Mouse (Mus musculus): ENCODE results near the gene Fam131c. TPM values are rescaled to one million over a fixed set of nuclear protein-coding genes. Genes with fewer than 3 reads are reported as not detected.
A peak's percentile ranks its signal among the peaks of the same experiment; 100 is the strongest.

Gene Fam131c
- total RNA-seq (2021) = 1 to 10 TPM; 1.8 to 2.7 TPM
- long read RNA-seq, experiment 1, partial matches to known transcripts = 0 of 4 reads
- long read RNA-seq, experiment 1, other reads (novel, unspliced or antisense) = 1 of 4 reads
- long read RNA-seq, experiment 2, partial matches to known transcripts = 0 of 4 reads
- long read RNA-seq, experiment 2, other reads (novel, unspliced or antisense) = 0 of 4 reads

- peak; percentile 63 to 80 for DNase-seq
Observed at GRCm38 (mm10) chr4:141367997-141368791, at the start of gene Fam131c. Fam131c (plus strand) TSS chr4:141368220.

- no peak for DNase-seq
Observed at GRCm38 (mm10) chr4:141322526-141322925, 45.5 kb upstream of the Fam131c start.

DNA sequence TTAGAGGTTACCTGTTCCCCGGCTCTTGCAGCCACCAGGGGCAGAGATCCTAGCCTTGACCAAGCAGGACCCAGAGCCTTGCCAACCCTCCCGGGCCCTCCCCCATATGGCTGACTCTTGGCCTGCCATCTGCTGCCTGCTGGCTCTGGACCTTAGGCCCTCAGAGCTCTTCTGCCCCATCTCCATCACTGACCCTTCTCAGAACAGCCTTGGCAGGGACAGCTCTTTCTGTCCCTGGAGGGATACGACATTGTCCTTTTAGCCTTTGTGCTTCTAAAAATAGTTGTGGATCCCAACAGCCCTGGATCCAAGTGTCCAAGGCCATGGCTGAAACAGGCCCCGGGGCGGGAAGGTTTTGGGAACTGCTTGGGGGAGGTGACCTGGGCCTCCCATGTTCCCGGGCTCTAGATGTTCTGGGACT lies 43.2 kb upstream of the Fam131c start:
- peak; percentile 64 to 80 for DNase-seq

- DNase-seq = peak; percentile 36 to 50
Observed at GRCm38 (mm10) chr4:141325636-141326035, 42.4 kb upstream of the Fam131c start.

DNA sequence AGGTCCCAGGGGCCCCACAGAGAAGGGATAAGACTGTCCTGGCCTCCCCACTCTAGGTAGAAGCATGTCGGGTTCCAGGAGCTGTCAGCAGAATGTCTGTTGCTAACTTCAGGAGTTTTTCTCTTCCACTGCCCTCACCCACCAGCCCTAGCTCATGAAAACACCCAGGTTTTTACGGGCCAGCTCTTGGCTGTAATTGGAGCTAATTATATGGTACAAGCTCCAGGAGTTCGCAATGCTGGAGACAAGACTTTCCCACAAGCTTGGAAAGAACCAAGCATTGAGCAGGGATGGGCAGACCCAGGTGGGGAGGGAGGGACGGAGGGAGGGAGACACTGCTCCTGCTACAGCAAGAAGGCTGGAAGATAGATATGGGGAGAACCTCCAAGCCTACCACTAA lies 40.9 kb upstream of the Fam131c start:
- no peak for DNase-seq

- DNase-seq = no peak
Observed at GRCm38 (mm10) chr4:141328742-141329141, 39.3 kb upstream of the Fam131c start.

- no peak for DNase-seq
Observed at GRCm38 (mm10) chr4:141329968-141330367, 38.1 kb upstream of the Fam131c start.

- no peak for DNase-seq
Observed at GRCm38 (mm10) chr4:141331446-141331845, 36.6 kb upstream of the Fam131c start.

- peak in 1 of 2 experiments; percentile 27 for DNase-seq
Observed at GRCm38 (mm10) chr4:141332258-141332657, 35.8 kb upstream of the Fam131c start.

DNA sequence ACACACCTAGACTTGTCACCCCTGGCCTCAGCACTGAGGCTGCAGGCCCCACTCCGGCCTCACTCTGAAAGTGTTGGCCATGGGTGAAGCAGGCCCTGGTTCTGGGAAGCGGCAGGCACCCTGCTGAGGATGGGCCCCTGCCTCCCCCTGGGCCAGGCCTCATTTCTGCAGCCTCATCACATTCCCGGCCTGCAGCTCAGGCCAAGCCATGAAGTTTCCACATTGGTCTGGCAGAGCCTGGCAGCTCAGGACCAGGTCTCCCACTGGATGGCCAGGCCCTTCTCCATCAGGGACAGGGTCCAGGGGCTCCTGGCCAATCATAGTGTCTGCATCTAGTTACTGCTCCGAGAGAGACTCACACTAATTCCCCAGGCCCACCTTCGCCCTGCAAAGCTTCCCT lies 33.3 kb upstream of the Fam131c start:
- no peak for DNase-seq

DNA sequence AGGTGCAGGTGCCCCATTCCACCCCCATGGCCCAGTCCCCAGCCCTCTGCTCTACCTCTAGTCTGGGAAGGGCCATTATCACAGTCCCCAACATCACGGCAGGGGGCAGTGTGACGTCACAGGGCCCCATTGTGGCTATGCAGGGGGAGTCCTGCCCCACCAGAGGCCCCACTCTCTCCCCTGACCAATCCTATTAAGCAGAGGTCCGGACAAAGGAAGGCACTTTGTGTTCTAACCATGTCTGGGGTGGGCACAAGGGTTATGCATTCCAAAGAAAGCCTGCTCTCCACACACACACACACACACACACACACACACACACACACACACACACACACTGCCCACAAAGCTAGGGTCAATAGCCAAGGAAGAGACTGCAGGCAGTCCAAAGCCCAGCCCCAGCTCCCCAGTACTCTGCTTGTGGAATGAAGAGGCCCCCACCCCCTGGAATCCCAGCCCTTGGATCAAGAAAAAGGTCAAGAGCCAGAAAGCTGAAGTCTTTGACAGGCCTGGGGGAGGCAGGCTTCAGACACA lies 32.7 kb upstream of the Fam131c start:
- DNase-seq = no peak

DNA sequence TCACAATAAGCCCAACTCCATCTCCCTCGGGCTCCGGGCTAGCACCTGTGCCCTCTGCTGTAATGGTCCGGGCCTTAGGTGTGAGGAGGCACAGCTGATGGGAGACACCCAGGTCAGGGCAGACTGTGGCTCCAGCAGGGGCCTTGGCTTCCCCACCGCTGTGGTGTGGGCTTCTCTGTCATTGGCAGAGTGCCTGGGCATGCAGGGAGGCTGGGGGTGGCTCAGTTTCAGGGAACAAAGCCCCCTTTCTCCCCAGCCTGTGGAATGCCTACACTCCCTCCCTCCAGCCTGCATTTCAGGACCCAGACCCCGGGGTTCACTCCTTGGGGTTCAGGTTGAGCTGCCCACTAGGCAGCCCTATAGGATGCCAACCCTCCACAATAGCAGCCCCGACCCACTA lies 31.8 kb upstream of the Fam131c start:
- no peak for DNase-seq

- DNase-seq = no peak
Observed at GRCm38 (mm10) chr4:141337986-141338385, 30.0 kb upstream of the Fam131c start.

DNA sequence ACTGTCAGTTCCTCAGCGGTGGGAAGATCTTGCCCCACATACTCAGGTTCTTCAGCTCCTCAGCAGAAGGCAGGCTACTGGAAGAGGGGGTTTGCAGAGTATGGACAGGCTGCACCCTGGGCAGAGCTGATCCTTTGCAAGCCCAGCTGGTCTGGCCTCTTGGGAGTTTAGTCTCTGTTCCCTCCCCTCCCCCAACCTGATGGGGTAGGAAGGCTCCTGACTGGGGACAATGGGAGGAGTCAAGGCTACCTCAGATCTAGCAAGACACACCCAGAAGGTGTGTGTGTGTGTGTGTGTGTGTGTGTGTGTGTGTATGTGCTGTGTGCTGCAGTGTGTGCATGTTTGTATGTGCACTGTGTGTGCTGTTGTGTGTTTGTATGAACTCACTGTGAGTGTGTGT lies 29.2 kb upstream of the Fam131c start:
- no peak for DNase-seq

GRCm38 (mm10) chr4:141341477-141341876 lies 26.5 kb upstream of the Fam131c start:
- DNase-seq = no peak

- no peak for DNase-seq
Observed at GRCm38 (mm10) chr4:141343515-141343914, 24.5 kb upstream of the Fam131c start.

GRCm38 (mm10) chr4:141345219-141345618 lies 22.8 kb upstream of the Fam131c start:
- no peak for DNase-seq

- DNase-seq = peak in 1 of 2 experiments; percentile 47
Observed at GRCm38 (mm10) chr4:141347365-141347797, 20.6 kb upstream of the Fam131c start.

DNA sequence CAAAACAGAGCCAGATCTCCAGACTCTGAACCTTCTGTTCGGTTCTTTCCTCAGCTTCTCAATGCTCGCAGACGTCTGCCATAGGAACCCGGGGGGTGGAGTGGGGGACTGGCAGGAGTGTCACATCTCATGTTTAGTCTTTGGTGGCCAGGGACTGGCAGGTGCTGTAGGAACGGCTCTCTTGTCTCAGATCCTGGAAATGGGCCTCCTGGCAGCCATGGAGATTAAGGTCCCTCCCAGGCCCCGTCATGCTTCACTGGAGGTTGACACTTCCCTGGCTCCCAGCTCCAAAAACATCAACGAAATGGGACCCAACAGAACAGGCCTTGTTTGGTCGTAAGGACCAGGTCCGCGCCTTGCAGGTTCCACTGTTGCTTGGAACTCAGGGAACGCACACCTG lies 19.4 kb upstream of the Fam131c start:
- DNase-seq = no peak

DNA sequence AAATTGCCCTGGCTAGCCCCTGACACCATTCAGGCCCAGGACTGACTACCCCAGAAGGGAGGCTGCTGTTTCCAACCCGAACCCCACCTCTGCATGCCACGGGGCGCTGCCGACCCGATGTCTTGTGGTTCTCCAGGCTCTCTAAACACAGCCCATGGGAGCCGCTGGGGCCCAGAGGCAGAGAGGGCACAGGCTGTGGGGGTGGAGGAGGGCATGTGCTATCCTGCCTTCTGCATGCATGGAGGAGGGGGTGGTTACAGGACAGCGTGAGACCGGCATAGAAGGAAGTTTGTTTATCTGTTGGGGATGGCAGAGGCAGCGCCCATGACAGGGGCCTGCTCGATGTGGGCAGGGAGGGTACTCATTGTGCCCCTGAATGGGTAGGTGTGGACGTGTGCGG lies 18.0 kb upstream of the Fam131c start:
- no peak for DNase-seq

DNA sequence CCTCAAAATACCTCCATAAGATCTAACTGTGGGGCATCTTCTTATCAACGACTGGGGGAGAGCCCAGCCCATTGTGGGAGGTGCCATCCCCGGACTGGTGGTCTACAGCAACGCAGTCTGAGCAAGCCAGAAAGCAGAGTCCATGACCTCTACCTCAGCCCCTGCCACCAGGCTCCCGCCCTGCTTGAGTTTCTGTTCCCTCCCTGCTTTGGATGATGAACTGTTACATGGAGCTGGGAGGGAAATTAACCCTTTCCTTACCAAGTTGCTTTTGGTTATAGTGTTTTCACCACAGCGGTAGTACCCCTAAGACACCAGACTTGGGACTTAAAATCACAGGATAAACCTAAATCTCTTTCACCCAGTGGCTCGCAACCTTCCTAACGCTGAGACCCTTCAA lies 16.0 kb upstream of the Fam131c start:
- no peak for DNase-seq

DNA sequence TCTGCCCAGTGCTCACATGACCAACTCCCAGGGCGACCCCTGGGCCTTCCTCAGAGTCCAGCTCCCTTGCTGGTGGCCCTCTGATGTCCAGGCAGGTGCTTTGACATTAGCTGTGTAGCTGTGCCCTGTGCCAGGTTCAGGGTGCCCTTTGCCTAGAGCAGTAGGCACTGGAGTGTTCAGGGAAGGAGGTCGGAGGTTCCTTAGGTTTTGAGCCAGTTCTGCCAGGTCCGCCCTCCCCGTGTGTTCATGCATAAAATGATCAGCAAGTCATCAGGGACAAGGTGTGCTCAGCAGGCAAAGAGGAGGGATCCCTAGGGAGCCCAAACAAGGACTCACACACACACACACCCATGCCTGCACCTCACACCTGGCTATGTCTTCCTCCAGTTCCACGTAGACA lies 15.0 kb upstream of the Fam131c start:
- no peak for DNase-seq

GRCm38 (mm10) chr4:141353868-141354267 lies 14.2 kb upstream of the Fam131c start:
- DNase-seq = peak; percentile 23 to 53

- DNase-seq = no peak
Observed at GRCm38 (mm10) chr4:141357811-141358210, 10.2 kb upstream of the Fam131c start.

All from adrenal gland, postnatal 36 days (tissue).